9 mouse cellular contexts compared by ENCODE assay signal in genomic region chr11:30222636-30223035, GRCm38 (mm10). TPM values are rescaled to one million over a fixed set of nuclear protein-coding genes. Genes with fewer than 3 reads are reported as not detected.
DNase-seq lines count a peak whose midpoint lies in the region; TF ChIP-seq lines count a peak whose summit lies in the region.
"Had no signal": no experiment of that assay in that cellular context is flagged by ENCODE, and none has a peak within 500 bp of the region (broad histone marks: within the 10 kb centered on the region; RNA-seq: fewer than 3 reads in every experiment).

No protein-coding gene starts in this region.

- H3K4me1 ChIP-seq in liver, adult 2 months (ENCODE audit: control insufficient read depth, insufficient read depth, low read length) = no peaks in the 10 kb centered on the region; the same call in 1 of the 2 replicates

- DNase-seq in liver, adult 2 months (ENCODE audit: extremely low read depth, low read depth, low spot score) = peak; percentile 32
- DNase-seq in liver = no peak
- peak; percentile 40 for DNase-seq in MN1 (ENCODE audit: low spot score)
- peak; percentile 42 for DNase-seq in embryo, embryonic 10.5 days (ENCODE audit: low spot score)
- DNase-seq in natural killer cell, adult 2 months (ENCODE audit: low spot score in 2 of 2) = peak; percentile 17 to 50
- no peak for DNase-seq in heart, adult 11 months
- DNase-seq in frontal cortex, postnatal 25 days (ENCODE audit: low spot score in 2 of 2) = no peak
- no peak for DNase-seq in ovary, postnatal 36 days (ENCODE audit: low spot score)

- H3K4me3 ChIP-seq in liver, adult 2 months (ENCODE audit: insufficient read depth, low read depth, low read length) = no peak overlapping the region
- H3K4me3 ChIP-seq: hindbrain, embryonic 15.5 days had no signal

- TF ChIP-seq CTCF in liver, adult 2 months (IDR thresholded peaks at IDR 0.05; ENCODE audit: low read depth, low read length) = peak; percentile 71

- no peaks in the 10 kb centered on the region for H3K27me3 ChIP-seq in liver, adult 2 months (ENCODE audit: control insufficient read depth, insufficient read depth, low read length)
- H3K27me3 ChIP-seq: hindbrain, embryonic 15.5 days had no signal

- no peak overlapping the region for H3K27ac ChIP-seq in liver, adult 2 months (replicated peaks; ENCODE audit: insufficient read depth, low read depth, low read length)
- H3K27ac ChIP-seq: hindbrain, embryonic 15.5 days had no signal

- no peaks in the 10 kb centered on the region; the same call in 1 of the 2 replicates for H3K36me3 ChIP-seq in liver, adult 2 months (ENCODE audit: control insufficient read depth, insufficient read depth, low read length)

- WGBS in liver, adult 2 months = 35% methylated on average over 2 of the region's 2 CpGs

- no peak overlapping the region for H3K9ac ChIP-seq in liver, adult 2 months (ENCODE audit: low read depth, low read length)
- H3K9ac ChIP-seq: hindbrain, embryonic 15.5 days had no signal

- peaks cover 6% of the 10 kb centered on the region; the same call in 1 of the 2 replicates for H3K79me2 ChIP-seq in liver, adult 2 months (ENCODE audit: control insufficient read depth, insufficient read depth, low read length)

- TF ChIP-seq POLR2A in liver, adult 2 months (IDR thresholded peaks at IDR 0.05; ENCODE audit: extremely low read depth, insufficient read depth, low read length) = no peak

RNA-seq across cellular contexts. Expression of gene Sptbn1, which starts 45.3 kb away (rescaled TPM):
- total RNA-seq in liver, adult 2 months (2014; rRNA removed) = 50.9 and 56.5 TPM in 2 replicates
- 11.0 and 13.0 TPM in 2 replicates for polyA plus RNA-seq in liver, adult 2 months (2012; rRNA removed)

Comparison
In these comparisons a context has a peak if more than half of its experiments do, and no peak if none do; other contexts are left out.
1. DNase-seq: peak in liver, adult 2 months (single experiment), MN1 (single experiment), embryo, embryonic 10.5 days (single experiment) and natural killer cell, adult 2 months (2 of 2); none in liver (single experiment), heart, adult 11 months (single experiment), frontal cortex, postnatal 25 days (0 of 2) and ovary, postnatal 36 days (single experiment).